Mouse (Mus musculus): ENCODE measurements around the gene Ces2b. TPM values are rescaled to one million over a fixed set of nuclear protein-coding genes. Genes with fewer than 3 reads are reported as not detected.

Ces2b gene
- not detected in 4 replicates for total RNA-seq (2023)

DNA sequence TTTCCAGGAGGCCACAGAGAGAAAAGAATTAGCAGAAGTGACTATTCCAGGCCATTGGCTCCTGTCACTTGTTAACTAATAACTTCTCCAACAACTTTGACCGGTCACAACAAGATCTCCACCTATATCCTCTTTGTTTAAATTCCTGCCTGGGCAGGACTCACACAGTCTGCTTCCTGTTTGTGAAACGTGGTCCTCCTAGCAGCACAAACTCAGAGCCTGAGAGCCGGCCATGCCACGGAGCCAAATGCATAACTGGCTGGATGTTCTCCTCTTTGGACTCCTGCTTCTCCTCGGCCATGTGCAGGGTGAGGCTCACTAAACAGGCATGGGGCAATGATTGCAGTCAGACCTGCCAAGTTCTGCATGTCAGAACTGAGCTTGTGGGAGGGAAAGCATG, at the start of gene Ces2b:
Gene Ces2b (plus strand): TSS at position 133 of the 400 bp plus-strand sequence.

DNA sequence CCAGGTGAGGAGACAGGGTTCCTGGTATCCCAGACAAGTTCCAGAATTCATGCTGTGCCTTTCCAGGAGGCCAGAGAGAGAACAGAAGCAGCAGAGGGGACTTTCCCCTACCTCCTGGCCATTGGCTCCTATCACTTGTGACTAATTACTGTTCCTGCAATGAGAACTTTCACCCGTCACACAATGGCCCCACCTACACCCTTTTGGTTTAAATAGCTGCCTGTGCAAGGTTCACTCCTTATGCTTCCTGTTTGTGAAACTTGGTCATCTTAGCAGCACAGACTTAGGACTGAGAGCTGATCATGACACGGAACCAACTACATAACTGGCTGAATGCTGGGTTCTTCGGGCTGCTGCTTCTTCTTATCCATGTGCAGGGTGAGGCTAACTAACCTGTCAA, 15.5 kb downstream of the Ces2b start, which contains the start of gene Ces2c:
Gene Ces2c (plus strand): TSS at position 238 of the 400 bp plus-strand sequence.

Other genes with a start within 250 kb of the Ces2b start
- 9.9 to 10.4 TPM (median 10.1 TPM) in 4 replicates for gene Pdp2, start 240.1 kb upstream of the Ces2b start, total RNA-seq (2023)
- gene Cdh16, start 207.2 kb upstream of the Ces2b start, total RNA-seq (2023): not detected in 4 replicates
- gene Rrad, start 200.2 kb upstream of the Ces2b start, total RNA-seq (2023): 29.3 to 40.7 TPM (median 34.1 TPM) in 4 replicates
- 23.2 to 31.8 TPM (median 30.3 TPM) in 4 replicates for gene Ciao2b, start 189.6 kb upstream of the Ces2b start, total RNA-seq (2023)
- gene Ces2a, start 97.6 kb upstream of the Ces2b start, total RNA-seq (2023): not detected in 4 replicates
- 0.30 TPM in 1 of 4 replicates, not detected in the others for gene Ces2c, start 15.5 kb downstream of the Ces2b start, total RNA-seq (2023)
- not detected in 4 replicates for gene Ces2e, start 94.7 kb downstream of the Ces2b start, total RNA-seq (2023)
- gene Ces2f, start 115.8 kb downstream of the Ces2b start, total RNA-seq (2023): not detected in 4 replicates
- gene Ces2g, start 130.1 kb downstream of the Ces2b start, total RNA-seq (2023): 0.19 TPM in 1 of 4 replicates, not detected in the others
- not detected in 4 replicates for gene Ces2h, start 169.3 kb downstream of the Ces2b start, total RNA-seq (2023)
- not detected in 4 replicates for gene Ces3a, start 217.0 kb downstream of the Ces2b start, total RNA-seq (2023)

Data from B cell, adult 62 days (primary cell).